Mouse (Mus musculus): ENCODE results near the gene Zfp462.

- TF ChIP-seq GATA1 (IDR thresholded peaks at IDR 0.05; ENCODE audit: borderline replicate concordance, low read length) = no peak
- no peak for TF ChIP-seq FLI1 (IDR thresholded peaks at IDR 0.05; ENCODE audit: low read length)
Observed at GRCm38 (mm10) chr4:55102382-55102781, 157.5 kb downstream of the Zfp462 start.
